Mouse (Mus musculus): ENCODE data around the gene Tmsb10.

DNA sequence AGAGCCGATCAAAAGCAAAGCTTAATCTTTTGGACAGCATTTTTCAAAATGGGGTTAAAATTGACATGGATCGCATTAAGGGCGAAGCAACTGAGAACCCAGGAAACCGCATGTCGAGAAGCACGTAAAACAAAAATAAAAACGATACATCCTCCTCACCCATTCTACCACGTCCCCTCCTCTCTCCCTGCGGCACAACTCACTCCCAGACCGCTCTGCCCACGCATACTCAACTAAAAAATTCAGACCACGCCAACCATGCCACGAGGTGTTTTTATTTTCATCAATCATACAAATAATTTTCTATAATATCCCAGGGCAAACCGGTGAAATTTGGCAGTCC is 1.5 kb downstream of the Tmsb10 start:
- TF ChIP-seq CTCF (IDR thresholded peaks at IDR 0.05; ENCODE audit: borderline replicate concordance, insufficient read depth, low read depth, low read length) (no peak), POLR2A (IDR thresholded peaks at IDR 0.05; ENCODE audit: borderline replicate concordance, insufficient read depth, low read length) (no peak)
